Mouse (Mus musculus): ENCODE data around the gene Cdon. TPM values are rescaled to one million over a fixed set of nuclear protein-coding genes. Genes with fewer than 3 reads are reported as not detected.

The Cdon gene
- polyA plus RNA-seq, 1 experiment from 2014 or later = 15.0 TPM

GRCm38 (mm10) chr9:35439754-35440153 lies 18.8 kb downstream of the Cdon start:
- no peak overlapping the region for H3K4me3 ChIP-seq
- no peak overlapping the region for H3K27ac ChIP-seq (replicated peaks)
- H3K4me1 ChIP-seq = peaks cover 62% of the 10 kb centered on the region
- ATAC-seq (replicated peaks) = no peak
- H3K9me3 ChIP-seq = no peaks in the 10 kb centered on the region
- H3K27me3 ChIP-seq = no peaks in the 10 kb centered on the region
- H3K9ac ChIP-seq (replicated peaks) = no peak overlapping the region
- H3K4me2 ChIP-seq (replicated peaks) = no peak overlapping the region
- no peaks in the 10 kb centered on the region for H3K36me3 ChIP-seq

DNA sequence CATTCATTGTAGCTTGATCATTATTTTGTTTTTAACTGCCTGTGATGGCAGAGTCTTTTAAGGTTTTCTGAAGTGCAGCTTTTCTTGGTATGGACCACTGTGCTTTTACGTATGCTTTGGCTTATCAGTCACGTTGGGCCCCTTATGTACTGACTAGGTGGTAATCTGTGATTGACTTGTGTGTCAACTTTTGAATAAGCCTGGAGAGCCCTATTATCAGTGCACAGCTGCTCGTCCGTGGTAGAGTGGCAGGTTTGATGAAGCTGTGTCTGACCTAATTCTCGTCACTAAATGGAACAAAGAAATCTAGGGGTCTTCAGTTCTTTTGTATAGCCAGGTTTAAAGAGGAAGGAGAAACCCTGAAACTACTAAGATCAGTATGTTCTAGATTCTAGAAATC lies 21.5 kb downstream of the Cdon start:
- Histone ChIP-seq H3K4me1 (peaks cover 49% of the 10 kb centered on the region), H3K27me3 (no peaks in the 10 kb centered on the region), H3K36me3 (no peaks in the 10 kb centered on the region), H3K9ac (replicated peaks) (no peak overlapping the region), H3K4me2 (replicated peaks) (no peak overlapping the region), H3K4me3 (no peak overlapping the region), H3K9me3 (no peaks in the 10 kb centered on the region), H3K27ac (replicated peaks) (no peak overlapping the region)
- WGBS = 5% methylated on average over 5 of the region's 5 CpGs
- ATAC-seq (replicated peaks) = no peak

- WGBS = 31% methylated on average over 13 of the region's 13 CpGs
- H3K4me2 ChIP-seq (replicated peaks) = no peak overlapping the region
- H3K27me3 ChIP-seq = no peaks in the 10 kb centered on the region
- no peak for ATAC-seq (replicated peaks)
- H3K4me1 ChIP-seq = peaks cover 42% of the 10 kb centered on the region
- H3K4me3 ChIP-seq = no peak overlapping the region
- no peaks in the 10 kb centered on the region for H3K9me3 ChIP-seq
- no peaks in the 10 kb centered on the region for H3K36me3 ChIP-seq
- H3K9ac ChIP-seq (replicated peaks) = no peak overlapping the region
- H3K27ac ChIP-seq (replicated peaks) = no peak overlapping the region
Measured at GRCm38 (mm10) chr9:35443618-35444511, 22.9 kb downstream of the Cdon start.

- H3K36me3 ChIP-seq = no peaks in the 10 kb centered on the region
- peaks cover 36% of the 10 kb centered on the region for H3K4me1 ChIP-seq
- no peaks in the 10 kb centered on the region for H3K9me3 ChIP-seq
- no peak overlapping the region for H3K27ac ChIP-seq (replicated peaks)
- H3K27me3 ChIP-seq = no peaks in the 10 kb centered on the region
- no peak for ATAC-seq (replicated peaks)
- 51% methylated on average over 8 of the region's 8 CpGs for WGBS
- H3K4me3 ChIP-seq = no peak overlapping the region
- no peak overlapping the region for H3K4me2 ChIP-seq (replicated peaks)
- H3K9ac ChIP-seq (replicated peaks) = no peak overlapping the region
Measured at GRCm38 (mm10) chr9:35444512-35444886, 23.6 kb downstream of the Cdon start.

- ATAC-seq (replicated peaks) = no peak
- H3K9me3 ChIP-seq = no peaks in the 10 kb centered on the region
Measured at GRCm38 (mm10) chr9:35446916-35447315, 26.0 kb downstream of the Cdon start.

DNA sequence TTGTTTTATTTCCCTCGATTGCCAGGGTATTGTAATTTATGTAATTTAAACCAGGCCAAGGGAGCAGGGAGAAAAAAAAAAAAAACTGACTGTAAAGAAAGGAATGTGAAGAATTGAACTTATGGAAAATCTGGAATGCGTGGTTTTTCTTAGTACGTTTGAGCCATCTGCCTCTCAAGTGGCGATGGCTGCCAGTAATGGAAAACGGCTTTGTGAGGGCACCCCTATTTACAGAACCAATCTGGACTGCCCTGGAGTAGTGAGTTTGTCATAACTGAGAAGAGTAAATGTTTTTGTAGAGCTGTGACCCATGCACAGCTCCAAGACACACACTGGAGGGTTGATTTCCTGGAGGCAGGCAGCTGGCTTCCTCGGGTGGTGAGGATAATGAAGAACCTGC lies 32.4 kb downstream of the Cdon start:
- Histone ChIP-seq H3K36me3 (peaks cover 42% of the 10 kb centered on the region), H3K27me3 (no peaks in the 10 kb centered on the region), H3K4me2 (replicated peaks) (no peak overlapping the region), H3K9me3 (no peaks in the 10 kb centered on the region), H3K27ac (replicated peaks) (peak overlapping the region; percentile 20; the same call in 1 of the 2 replicates), H3K4me1 (no peaks in the 10 kb centered on the region), H3K4me3 (no peak overlapping the region), H3K9ac (replicated peaks) (no peak overlapping the region)
- no peak for ATAC-seq (replicated peaks)
- 51% methylated on average over 6 of the region's 6 CpGs for WGBS

More at GRCm38 (mm10) chr9:35446916-35447315, 26.0 kb downstream of the Cdon start:
- peaks cover 27% of the 10 kb centered on the region for H3K4me1 ChIP-seq
- no peaks in the 10 kb centered on the region for H3K36me3 ChIP-seq
- no peaks in the 10 kb centered on the region for H3K27me3 ChIP-seq
- H3K4me3 ChIP-seq = no peak overlapping the region
- 62% methylated on average over 4 of the region's 4 CpGs for WGBS
- no peak overlapping the region for H3K4me2 ChIP-seq (replicated peaks)
- H3K9ac ChIP-seq (replicated peaks) = no peak overlapping the region
- H3K27ac ChIP-seq (replicated peaks) = no peak overlapping the region

DNA sequence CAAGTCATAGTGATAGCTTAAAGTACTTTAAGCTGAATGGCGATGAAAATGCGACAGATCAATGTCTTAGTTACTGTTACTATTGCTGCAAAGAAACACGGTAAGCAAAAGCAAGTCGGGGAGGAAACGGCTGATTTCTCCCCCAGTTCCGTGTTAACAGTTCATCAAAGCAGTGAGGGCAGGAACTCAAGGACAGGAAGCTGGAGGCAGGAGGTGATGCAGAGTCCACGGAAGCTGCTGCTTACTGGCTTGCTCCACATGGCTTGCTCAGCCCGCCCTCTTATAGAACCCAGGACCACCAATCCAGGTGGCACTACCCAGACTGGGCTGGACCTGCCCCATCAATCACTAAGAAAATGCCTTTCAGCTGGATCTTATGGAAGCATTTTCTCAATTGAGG lies 38.7 kb downstream of the Cdon start:
- Histone ChIP-seq H3K9me3 (no peaks in the 10 kb centered on the region), H3K4me1 (no peaks in the 10 kb centered on the region), H3K4me2 (replicated peaks) (no peak overlapping the region), H3K9ac (replicated peaks) (no peak overlapping the region), H3K27me3 (no peaks in the 10 kb centered on the region), H3K27ac (replicated peaks) (no peak overlapping the region), H3K36me3 (peaks cover 58% of the 10 kb centered on the region), H3K4me3 (no peak overlapping the region)
- no peak for ATAC-seq (replicated peaks)
- WGBS = 89% methylated on average over 8 of the region's 8 CpGs

GRCm38 (mm10) chr9:35467264-35467817 lies 46.4 kb downstream of the Cdon start:
- H3K36me3 ChIP-seq = peaks cover 36% of the 10 kb centered on the region

GRCm38 (mm10) chr9:35468913-35469312 lies 48.0 kb downstream of the Cdon start:
- Histone ChIP-seq H3K4me3 (no peak overlapping the region), H3K4me1 (peaks cover 8% of the 10 kb centered on the region; the same call in 1 of the 2 replicates), H3K4me2 (replicated peaks) (no peak overlapping the region), H3K27ac (replicated peaks) (no peak overlapping the region), H3K9ac (replicated peaks) (no peak overlapping the region), H3K9me3 (no peaks in the 10 kb centered on the region), H3K36me3 (peaks cover 34% of the 10 kb centered on the region), H3K27me3 (no peaks in the 10 kb centered on the region)
- ATAC-seq (replicated peaks) = no peak

More at GRCm38 (mm10) chr9:35467264-35467817, 46.4 kb downstream of the Cdon start:
- no peak for ATAC-seq (replicated peaks)
- H3K9me3 ChIP-seq = no peaks in the 10 kb centered on the region
- no peak overlapping the region for H3K4me3 ChIP-seq
- H3K4me2 ChIP-seq (replicated peaks) = no peak overlapping the region
- no peaks in the 10 kb centered on the region for H3K27me3 ChIP-seq
- H3K9ac ChIP-seq (replicated peaks) = no peak overlapping the region
- H3K27ac ChIP-seq (replicated peaks) = no peak overlapping the region
- WGBS = 70% methylated on average over 8 of the region's 8 CpGs
- peaks cover 8% of the 10 kb centered on the region; the same call in 1 of the 2 replicates for H3K4me1 ChIP-seq

DNA sequence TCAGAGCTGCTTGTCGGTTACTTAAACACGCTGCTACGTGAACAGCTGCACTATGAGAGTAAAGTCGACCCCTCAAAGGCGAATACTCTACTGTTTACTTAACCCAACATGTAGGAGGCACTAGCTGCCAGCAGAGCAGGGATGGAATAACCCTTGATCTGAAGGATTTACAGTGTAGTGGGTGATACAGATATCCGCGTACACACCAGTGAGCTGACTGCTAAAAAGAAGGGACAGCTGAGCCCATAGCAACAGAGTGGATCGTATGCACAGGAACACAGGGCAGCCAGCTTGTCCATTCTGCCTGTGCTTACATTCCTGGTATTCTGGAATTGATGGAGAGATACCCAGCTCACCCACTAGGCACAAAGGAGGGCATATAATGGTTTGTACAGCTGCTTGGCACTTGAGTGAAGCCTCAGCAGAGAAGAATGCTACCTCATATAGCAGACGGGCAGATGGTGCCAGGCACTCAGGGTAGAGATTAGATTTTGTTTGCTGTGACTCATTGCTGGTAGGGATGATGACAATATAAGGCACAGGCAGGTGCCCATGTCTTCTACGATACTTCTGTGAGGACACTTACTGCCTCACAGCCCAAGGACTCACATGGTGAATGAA lies 53.3 kb downstream of the Cdon start:
- Histone ChIP-seq H3K4me3 (no peak overlapping the region), H3K9me3 (no peaks in the 10 kb centered on the region), H3K9ac (replicated peaks) (no peak overlapping the region), H3K27me3 (no peaks in the 10 kb centered on the region), H3K27ac (replicated peaks) (no peak overlapping the region), H3K4me1 (no peaks in the 10 kb centered on the region), H3K4me2 (replicated peaks) (no peak overlapping the region), H3K36me3 (peaks cover 56% of the 10 kb centered on the region)
- WGBS = 83% methylated on average over 10 of the region's 10 CpGs
- ATAC-seq (replicated peaks) = no peak

GRCm38 (mm10) chr9:35475394-35475793 lies 54.5 kb downstream of the Cdon start:
- no peak overlapping the region for H3K9ac ChIP-seq (replicated peaks)
- no peak for ATAC-seq (replicated peaks)
- no peak overlapping the region for H3K27ac ChIP-seq (replicated peaks)
- H3K9me3 ChIP-seq = no peaks in the 10 kb centered on the region
- no peaks in the 10 kb centered on the region for H3K4me1 ChIP-seq
- 88% methylated on average over 7 of the region's 7 CpGs for WGBS
- peaks cover 60% of the 10 kb centered on the region for H3K36me3 ChIP-seq
- no peak overlapping the region for H3K4me3 ChIP-seq
- no peaks in the 10 kb centered on the region for H3K27me3 ChIP-seq
- no peak overlapping the region for H3K4me2 ChIP-seq (replicated peaks)

DNA sequence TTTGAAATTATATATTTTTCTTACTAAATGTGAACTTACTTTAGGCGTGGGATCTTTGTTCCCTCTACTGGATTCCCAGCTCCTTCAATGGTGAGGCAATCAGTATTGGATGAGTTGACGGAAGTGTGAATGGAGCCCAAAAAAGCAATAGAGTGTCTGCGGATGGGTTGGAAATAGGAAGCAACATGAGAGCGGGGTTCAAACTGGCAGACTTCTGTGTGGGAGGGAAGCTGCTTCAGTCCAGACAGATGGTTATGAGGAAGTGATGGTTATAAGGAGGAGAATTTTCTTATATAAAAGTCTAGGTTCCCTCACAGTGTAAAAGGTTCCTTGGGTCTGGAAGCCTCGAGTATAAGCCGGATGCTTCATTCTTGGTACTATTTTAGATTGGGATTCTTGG lies 58.5 kb downstream of the Cdon start:
- WGBS = 84% methylated on average over 6 of the region's 6 CpGs
- ATAC-seq (replicated peaks) = no peak
- Histone ChIP-seq H3K27me3 (no peaks in the 10 kb centered on the region), H3K36me3 (peaks cover 47% of the 10 kb centered on the region), H3K9me3 (no peaks in the 10 kb centered on the region), H3K27ac (replicated peaks) (no peak overlapping the region), H3K4me1 (peaks cover 21% of the 10 kb centered on the region), H3K4me3 (no peak overlapping the region), H3K4me2 (replicated peaks) (no peak overlapping the region), H3K9ac (replicated peaks) (no peak overlapping the region)

All from forebrain, embryonic 15.5 days (tissue).